Mouse (Mus musculus) erythroblast, embryonic 14.5 days (primary cell): ENCODE measurements around the gene Me3. TPM values are rescaled to one million over a fixed set of nuclear protein-coding genes. Genes with fewer than 3 reads are reported as not detected.

Source experiments
- H3K27me3 ChIP-seq: 2 replicates; pipeline ENCODE4 v1.6.1; 2012; ENCODE audit warnings: inconsistent platforms; ENCODE audit not compliant: control insufficient read depth
- H3K36me3 ChIP-seq: 2 replicates; pipeline ENCODE4 v1.6.1; 2012; ENCODE audit warnings: mild to moderate bottlenecking, inconsistent platforms; ENCODE audit not compliant: control insufficient read depth
- H3K4me1 ChIP-seq: 2 replicates; pipeline ENCODE4 v1.6.1; 2012; ENCODE audit warnings: inconsistent platforms; ENCODE audit not compliant: control insufficient read depth
- H3K4me3 ChIP-seq: replicated peaks from 2 replicates; pipeline ENCODE3; 2012; ENCODE audit warnings: moderate library complexity, mild to moderate bottlenecking, inconsistent platforms
- H3K9me3 ChIP-seq: 2 replicates; pipeline ENCODE4 v1.6.1; 2012; ENCODE audit warnings: low read length, inconsistent platforms, mixed read lengths; ENCODE audit not compliant: control insufficient read depth
- GATA1 ChIP-seq: IDR thresholded peaks from 2 replicates; pipeline ENCODE4 v1.6.1; 2012; ENCODE audit warnings: low read length, inconsistent platforms, mixed read lengths
- TAL1 ChIP-seq: IDR thresholded peaks from 3 replicates; pipeline ENCODE4 v1.6.1; 2012; ENCODE audit warnings: low read length, inconsistent platforms, mixed read lengths
- polyA plus RNA-seq: library from polyadenylated mRNA; stranded (reverse); fragments of >175 nt; gene quantifications from 2 replicates; pipeline ENCODE4 v1.2.3, GENCODE M21; 2012

The Me3 gene
- polyA plus RNA-seq, 1 experiment: not detected

GRCm38 (mm10) chr7:89884551-89884950 lies 252.4 kb downstream of the Me3 start:
- Histone ChIP-seq H3K4me1 (no peaks in the 10 kb centered on the region), H3K27me3 (no peaks in the 10 kb centered on the region), H3K36me3 (no peaks in the 10 kb centered on the region), H3K9me3 (no peaks in the 10 kb centered on the region), H3K4me3 (no peak overlapping the region)
- TF ChIP-seq GATA1: no peak
- TF ChIP-seq TAL1: no peak

- no peak for TF ChIP-seq TAL1
- Histone ChIP-seq H3K36me3 (no peaks in the 10 kb centered on the region), H3K27me3 (no peaks in the 10 kb centered on the region), H3K4me1 (no peaks in the 10 kb centered on the region), H3K9me3 (no peaks in the 10 kb centered on the region), H3K4me3 (no peak overlapping the region)
Measured at GRCm38 (mm10) chr7:89891412-89891811, 259.2 kb downstream of the Me3 start.

- no peaks in the 10 kb centered on the region for H3K36me3 ChIP-seq
- no peaks in the 10 kb centered on the region for H3K4me1 ChIP-seq
- TF ChIP-seq TAL1: no peak
- TF ChIP-seq GATA1: no peak
- H3K9me3 ChIP-seq: no peaks in the 10 kb centered on the region
- no peak overlapping the region for H3K4me3 ChIP-seq
- H3K27me3 ChIP-seq: no peaks in the 10 kb centered on the region
Measured at GRCm38 (mm10) chr7:89891856-89892255, 259.7 kb downstream of the Me3 start.

GRCm38 (mm10) chr7:89903007-89903406 lies 270.8 kb downstream of the Me3 start:
- Histone ChIP-seq H3K27me3 (no peaks in the 10 kb centered on the region), H3K4me3 (no peak overlapping the region), H3K4me1 (peaks cover 8% of the 10 kb centered on the region), H3K9me3 (no peaks in the 10 kb centered on the region), H3K36me3 (no peaks in the 10 kb centered on the region)
- TF ChIP-seq GATA1: no peak
- no peak for TF ChIP-seq TAL1

- no peak within 1 kb of the TSS for H3K4me3 ChIP-seq
Measured at GRCm38 (mm10) chr7:89903442-89904343, 271.5 kb downstream of the Me3 start, which contains the start of gene Ccdc81. Gene Ccdc81, minus strand, starts transcription at chr7:89903629.

More at GRCm38 (mm10) chr7:89903442-89904343, 271.5 kb downstream of the Me3 start, which contains the start of gene Ccdc81:
- H3K9me3 ChIP-seq: no peaks in the 10 kb centered on the region
- no peaks in the 10 kb centered on the region for H3K36me3 ChIP-seq
- no peaks in the 10 kb centered on the region for H3K27me3 ChIP-seq
- peaks cover 8% of the 10 kb centered on the region for H3K4me1 ChIP-seq
- TF ChIP-seq GATA1: no peak
- TF ChIP-seq TAL1: no peak

Other genes with a start within 250 kb of the Me3 start
- 0.33 and 0.68 TPM in 2 replicates for gene Tmem135, start 228.2 kb upstream of the Me3 start, polyA plus RNA-seq
- gene Fzd4, start 228.0 kb upstream of the Me3 start, polyA plus RNA-seq: not detected in 2 replicates
- 0.02 TPM in 1 of 2 replicates, not detected in the other for gene Prss23, start 105.2 kb upstream of the Me3 start, polyA plus RNA-seq